Mouse (Mus musculus): ENCODE data around the gene Ccnq.

- TF ChIP-seq CHD2 (IDR thresholded peaks at IDR 0.05; ENCODE audit: low read length) (no peak), CTCF (conservative IDR thresholded peaks at IDR 0.05 in 1 of 2, IDR thresholded peaks at IDR 0.05 in 1 of 2; ENCODE audit: low read depth in 2 of 2, low read length in 2 of 2) (no peak), TBP (conservative IDR thresholded peaks at IDR 0.05; ENCODE audit: low read depth, low read length) (no peak), BHLHE40 (IDR thresholded peaks at IDR 0.05; ENCODE audit: low read depth, low read length) (no peak), POLR2A (IDR thresholded peaks at IDR 0.05; ENCODE audit: low read depth, low read length) (no peak), NELFE (IDR thresholded peaks at IDR 0.05; ENCODE audit: low read depth, low read length) (no peak), TCF12 (IDR thresholded peaks at IDR 0.05; ENCODE audit: low read depth, low read length) (no peak)
Measured at GRCm38 (mm10) chr11:78792055-78792454, 40.5 kb upstream of the Ccnq start.

Measured in CH12.LX (cell line).